Mouse (Mus musculus): ENCODE measurements around the gene Ppp1r9a. TPM values are rescaled to one million over a fixed set of nuclear protein-coding genes. Genes with fewer than 3 reads are reported as not detected.

Gene Ppp1r9a
- total and polyA plus RNA-seq, 3 experiments: 1.0 TPM; not detected in 2

- dilution Hi-C loops (cut with MboI; ENCODE audit: extremely low pct_ligation_motif_present, extremely low pct_unique_long_range_greater_than_20kb, low sequenced_read_pairs): no loop called here
- TF ChIP-seq POLR2A (IDR thresholded peaks at IDR 0.05; ENCODE audit: low read depth, low read length) (no peak), PAX5 (IDR thresholded peaks at IDR 0.05; ENCODE audit: low read length) (no peak), HCFC1 (IDR thresholded peaks at IDR 0.05; ENCODE audit: low read depth, low read length) (no peak), EP300 (IDR thresholded peaks at IDR 0.05; ENCODE audit: low read length) (no peak), ZNF384 (IDR thresholded peaks at IDR 0.05; ENCODE audit: low read depth, low read length) (no peak)
- Histone ChIP-seq H3K9ac (ENCODE audit: insufficient read depth, low read depth) (no peak overlapping the region), H3K9me3 (replicated peaks; ENCODE audit: low read length) (no peaks in the 10 kb centered on the region), H3K4me1 (ENCODE audit: control insufficient read depth in 1 of 2, insufficient read depth in 2 of 2) (no peaks in the 10 kb centered on the region), H3K27ac (ENCODE audit: insufficient read depth, low read depth) (no peak overlapping the region), H3K79me2 (replicated peaks; ENCODE audit: control insufficient read depth, extremely low read depth, insufficient read depth, poor library complexity, severe bottlenecking) (no peaks in the 10 kb centered on the region), H3K4me3 (replicated peaks in 1 of 3; ENCODE audit: low read depth in 2 of 3, low read length in 2 of 3, poor library complexity in 1 of 3) (no peak overlapping the region), H3K27me3 (replicated peaks) (no peaks in the 10 kb centered on the region), H3K4me2 (ENCODE audit: insufficient read depth, low read depth, poor library complexity, severe bottlenecking) (no peak overlapping the region), H3K36me3 (replicated peaks in 1 of 2; ENCODE audit: control insufficient read depth in 1 of 2, insufficient read depth in 1 of 2, low read length in 1 of 2) (no peaks in the 10 kb centered on the region)
- in situ Hi-C loops (cut with MboI; ENCODE audit: low pct_ligation_motif_present, low pct_unique_long_range_greater_than_20kb, low sequenced_read_pairs): no loop called here
- no peak for DNase-seq (ENCODE audit: extremely low read depth)
Measured at GRCm38 (mm10) chr6:5082740-5083139, 180.0 kb downstream of the Ppp1r9a start.

GRCm38 (mm10) chr6:5083957-5084356 is 181.2 kb downstream of the Ppp1r9a start:
- H3K4me1 ChIP-seq (ENCODE audit: control insufficient read depth in 1 of 2, insufficient read depth in 2 of 2): no peaks in the 10 kb centered on the region
- no peaks in the 10 kb centered on the region for H3K36me3 ChIP-seq (replicated peaks in 1 of 2; ENCODE audit: control insufficient read depth in 1 of 2, insufficient read depth in 1 of 2, low read length in 1 of 2)
- no peaks in the 10 kb centered on the region for H3K9me3 ChIP-seq (replicated peaks; ENCODE audit: low read length)
- dilution Hi-C loops (cut with MboI; ENCODE audit: extremely low pct_ligation_motif_present, extremely low pct_unique_long_range_greater_than_20kb, low sequenced_read_pairs): no loop called here
- no peak overlapping the region for H3K27ac ChIP-seq (ENCODE audit: insufficient read depth, low read depth)
- in situ Hi-C loops (cut with MboI; ENCODE audit: low pct_ligation_motif_present, low pct_unique_long_range_greater_than_20kb, low sequenced_read_pairs): no loop called here
- no peak for TF ChIP-seq CHD1 (IDR thresholded peaks at IDR 0.05; ENCODE audit: low read depth, low read length)
- TF ChIP-seq NELFE (IDR thresholded peaks at IDR 0.05; ENCODE audit: low read depth, low read length): no peak
- no peak for TF ChIP-seq JUN (IDR thresholded peaks at IDR 0.05; ENCODE audit: insufficient read depth, low read depth, low read length)
- no peak for TF ChIP-seq MEF2A (IDR thresholded peaks at IDR 0.05; ENCODE audit: borderline replicate concordance, low read depth, low read length)
- no peak for TF ChIP-seq ETS1 (conservative IDR thresholded peaks at IDR 0.05; ENCODE audit: low read depth, low read length)
- TF ChIP-seq USF1 (IDR thresholded peaks at IDR 0.05; ENCODE audit: low read depth, low read length): no peak
- no peak for TF ChIP-seq ZKSCAN1 (IDR thresholded peaks at IDR 0.05; ENCODE audit: borderline replicate concordance, low read depth, low read length)
- TF ChIP-seq RAD21 (IDR thresholded peaks at IDR 0.05; ENCODE audit: low read depth, low read length): no peak
- no peak overlapping the region for H3K4me2 ChIP-seq (ENCODE audit: insufficient read depth, low read depth, poor library complexity, severe bottlenecking)
- DNase-seq (ENCODE audit: extremely low read depth): no peak
- no peak overlapping the region for H3K4me3 ChIP-seq (replicated peaks in 1 of 3; ENCODE audit: low read depth in 2 of 3, low read length in 2 of 3, poor library complexity in 1 of 3)
- no peak overlapping the region for H3K9ac ChIP-seq (ENCODE audit: insufficient read depth, low read depth)
- no peaks in the 10 kb centered on the region for H3K27me3 ChIP-seq (replicated peaks)
- H3K79me2 ChIP-seq (replicated peaks; ENCODE audit: control insufficient read depth, extremely low read depth, insufficient read depth, poor library complexity, severe bottlenecking): no peaks in the 10 kb centered on the region

DNA sequence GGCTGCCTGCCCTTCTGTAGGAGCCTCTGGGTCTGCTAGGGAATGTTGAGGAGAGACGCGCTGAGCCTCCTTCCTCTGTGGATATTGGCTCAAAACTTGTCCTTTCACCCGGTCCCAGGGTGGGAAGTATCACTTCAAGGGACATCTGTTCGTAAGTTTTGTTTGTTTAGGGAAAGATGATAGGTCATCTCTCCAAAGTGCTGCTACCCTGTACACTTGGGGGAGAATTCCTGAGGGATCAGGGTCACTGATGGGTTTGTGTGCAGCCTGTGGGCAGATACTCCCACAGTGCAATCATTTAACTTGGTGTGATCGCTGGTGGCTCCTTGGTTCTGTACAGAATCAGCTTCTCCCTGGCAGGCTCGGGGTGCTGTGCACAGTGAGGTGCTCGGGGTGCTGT is 189.2 kb downstream of the Ppp1r9a start:
- Histone ChIP-seq H3K9ac (ENCODE audit: insufficient read depth, low read depth) (no peak overlapping the region), H3K9me3 (replicated peaks; ENCODE audit: low read length) (no peaks in the 10 kb centered on the region), H3K4me2 (ENCODE audit: insufficient read depth, low read depth, poor library complexity, severe bottlenecking) (no peak overlapping the region), H3K4me3 (replicated peaks in 1 of 3; ENCODE audit: low read depth in 2 of 3, low read length in 2 of 3, poor library complexity in 1 of 3) (no peak overlapping the region), H3K27ac (ENCODE audit: insufficient read depth, low read depth) (no peak overlapping the region), H3K4me1 (ENCODE audit: control insufficient read depth in 1 of 2, insufficient read depth in 2 of 2) (peaks cover 0 to 8% of the 10 kb centered on the region in 2 experiments; a peak in 2 of 4 replicates), H3K36me3 (replicated peaks in 1 of 2; ENCODE audit: control insufficient read depth in 1 of 2, insufficient read depth in 1 of 2, low read length in 1 of 2) (no peaks in the 10 kb centered on the region), H3K79me2 (replicated peaks; ENCODE audit: control insufficient read depth, extremely low read depth, insufficient read depth, poor library complexity, severe bottlenecking) (no peaks in the 10 kb centered on the region), H3K27me3 (replicated peaks) (no peaks in the 10 kb centered on the region)
- no peak for DNase-seq (ENCODE audit: extremely low read depth)
- TF ChIP-seq MYC (IDR thresholded peaks at IDR 0.05; ENCODE audit: low read depth, low read length): no peak
- no peak for TF ChIP-seq UBTF (IDR thresholded peaks at IDR 0.05; ENCODE audit: low read depth, low read length)
- no peak for TF ChIP-seq JUN (IDR thresholded peaks at IDR 0.05; ENCODE audit: insufficient read depth, low read depth, low read length)
- TF ChIP-seq CTCF (conservative IDR thresholded peaks at IDR 0.05 in 1 of 2, IDR thresholded peaks at IDR 0.05 in 1 of 2; ENCODE audit: low read depth in 2 of 2, low read length in 2 of 2): no peak
- no peak for TF ChIP-seq POLR2AphosphoS2 (IDR thresholded peaks at IDR 0.05; ENCODE audit: low read depth, low read length)
- no peak for TF ChIP-seq EP300 (IDR thresholded peaks at IDR 0.05; ENCODE audit: low read length)
- TF ChIP-seq ZMIZ1 (IDR thresholded peaks at IDR 0.05; ENCODE audit: low read depth, low read length): no peak
- no peak for TF ChIP-seq USF2 (conservative IDR thresholded peaks at IDR 0.05; ENCODE audit: low read depth, low read length)
- TF ChIP-seq PAX5 (IDR thresholded peaks at IDR 0.05; ENCODE audit: low read length): no peak
- TF ChIP-seq MXI1 (IDR thresholded peaks at IDR 0.05; ENCODE audit: low read depth, low read length): no peak
- in situ Hi-C loops (cut with MboI; ENCODE audit: low pct_ligation_motif_present, low pct_unique_long_range_greater_than_20kb, low sequenced_read_pairs): no loop called here
- dilution Hi-C loops (cut with MboI; ENCODE audit: extremely low pct_ligation_motif_present, extremely low pct_unique_long_range_greater_than_20kb, low sequenced_read_pairs): no loop called here

Measured in CH12.LX (cell line).